Mouse (Mus musculus): Measurements from ENCODE around the gene Slc6a9. TPM values are rescaled to one million over a fixed set of nuclear protein-coding genes. Genes with fewer than 3 reads are reported as not detected.

Gene Slc6a9
- total and polyA plus RNA-seq, 2 experiments = 11.0 to 51.0 TPM

DNA sequence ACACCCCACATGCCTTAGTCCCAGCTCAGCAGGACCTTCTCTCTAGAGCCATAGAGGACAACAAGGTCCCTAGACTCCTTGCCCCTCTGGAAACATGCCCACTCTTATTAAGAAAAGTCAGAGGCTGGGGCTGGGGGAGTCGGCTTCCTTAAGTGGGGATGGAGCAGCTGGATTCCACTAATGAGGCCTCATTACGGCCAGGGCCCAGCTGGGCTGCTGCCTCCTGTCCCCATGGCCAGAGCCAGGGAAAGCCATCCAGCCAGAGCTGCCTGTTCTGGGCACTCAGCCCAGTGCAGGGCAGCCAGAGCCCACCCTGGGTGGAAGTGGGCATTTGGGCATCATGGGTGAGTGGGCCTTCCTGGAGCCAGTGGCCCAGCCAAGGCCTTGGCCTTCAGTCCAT, 12.7 kb downstream of the Slc6a9 start:
- 92% methylated on average over 2 of the region's 2 CpGs for WGBS
- H3K27me3 ChIP-seq (ENCODE audit: control insufficient read depth, insufficient read depth, low read length) = no peaks in the 10 kb centered on the region
- no peaks in the 10 kb centered on the region for H3K79me2 ChIP-seq (ENCODE audit: control insufficient read depth, insufficient read depth, low read length)
- H3K36me3 ChIP-seq (ENCODE audit: control insufficient read depth, insufficient read depth, low read length) = peaks cover 3% of the 10 kb centered on the region
- no peak overlapping the region for H3K4me3 ChIP-seq (ENCODE audit: insufficient read depth, low read depth, low read length)
- no peak for DNase-seq (ENCODE audit: extremely low read depth, low read depth, low spot score)
- TF ChIP-seq POLR2A (IDR thresholded peaks at IDR 0.05; ENCODE audit: extremely low read depth, insufficient read depth, low read length) (no peak), CTCF (IDR thresholded peaks at IDR 0.05; ENCODE audit: low read depth, low read length) (no peak)
- no peak overlapping the region for H3K9ac ChIP-seq (ENCODE audit: low read depth, low read length)
- H3K27ac ChIP-seq (replicated peaks; ENCODE audit: insufficient read depth, low read depth, low read length) = no peak overlapping the region
- no peaks in the 10 kb centered on the region for H3K4me1 ChIP-seq (ENCODE audit: control insufficient read depth, insufficient read depth, low read length)

DNA sequence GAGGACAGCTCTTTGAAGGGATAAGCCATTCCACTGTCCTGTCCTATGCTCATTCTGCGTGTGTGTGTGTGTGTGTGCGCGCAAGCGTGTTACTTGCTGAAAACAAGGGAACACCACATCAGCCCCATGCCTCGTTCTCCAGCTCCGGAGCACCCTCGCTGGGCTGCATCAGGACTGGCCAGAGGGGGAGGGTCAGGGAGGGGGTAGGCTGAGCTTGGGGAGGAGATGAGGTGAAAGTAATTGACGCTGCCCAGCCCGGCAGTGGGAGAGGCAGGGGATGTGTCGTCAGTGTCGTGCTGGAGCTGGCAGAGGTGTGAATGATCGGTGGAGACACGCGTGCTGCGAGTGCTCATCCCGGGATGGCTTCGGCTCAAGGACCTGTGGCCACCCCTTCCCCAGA, 14.8 kb downstream of the Slc6a9 start:
- Histone ChIP-seq H3K36me3 (ENCODE audit: control insufficient read depth, insufficient read depth, low read length) (peaks cover 3% of the 10 kb centered on the region), H3K4me1 (ENCODE audit: control insufficient read depth, insufficient read depth, low read length) (no peaks in the 10 kb centered on the region)
- TF ChIP-seq POLR2A (IDR thresholded peaks at IDR 0.05; ENCODE audit: extremely low read depth, insufficient read depth, low read length) (no peak), CTCF (IDR thresholded peaks at IDR 0.05; ENCODE audit: low read depth, low read length) (no peak)

DNA sequence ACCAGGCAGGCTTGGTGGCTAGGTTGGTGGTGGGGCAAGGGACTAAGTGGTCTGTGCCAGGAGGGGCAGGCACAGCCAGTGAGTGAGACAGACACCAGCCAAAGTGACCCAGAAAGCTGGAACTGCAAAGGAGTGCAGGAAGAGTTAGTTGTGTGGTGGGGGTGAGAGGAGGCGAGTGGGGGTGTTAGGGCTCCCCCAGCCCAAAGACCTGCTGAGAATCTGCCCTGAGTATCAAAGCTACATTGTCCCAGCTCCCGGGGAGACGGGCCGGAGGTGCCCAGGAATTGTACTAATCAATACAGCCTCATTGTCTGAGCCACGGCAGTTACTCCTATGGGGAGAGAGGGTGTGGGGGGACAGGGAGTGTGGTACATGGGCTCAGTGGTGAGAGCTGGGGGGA, 15.2 kb downstream of the Slc6a9 start:
- no peaks in the 10 kb centered on the region for H3K27me3 ChIP-seq (ENCODE audit: control insufficient read depth, insufficient read depth, low read length)
- H3K36me3 ChIP-seq (ENCODE audit: control insufficient read depth, insufficient read depth, low read length) = peaks cover 3% of the 10 kb centered on the region
- H3K9ac ChIP-seq (ENCODE audit: low read depth, low read length) = no peak overlapping the region
- no peaks in the 10 kb centered on the region for H3K79me2 ChIP-seq (ENCODE audit: control insufficient read depth, insufficient read depth, low read length)
- TF ChIP-seq CTCF (IDR thresholded peaks at IDR 0.05; ENCODE audit: low read depth, low read length) = no peak
- TF ChIP-seq POLR2A (IDR thresholded peaks at IDR 0.05; ENCODE audit: extremely low read depth, insufficient read depth, low read length) = no peak
- H3K4me3 ChIP-seq (ENCODE audit: insufficient read depth, low read depth, low read length) = no peak overlapping the region
- H3K4me1 ChIP-seq (ENCODE audit: control insufficient read depth, insufficient read depth, low read length) = no peaks in the 10 kb centered on the region
- no peak overlapping the region for H3K27ac ChIP-seq (replicated peaks; ENCODE audit: insufficient read depth, low read depth, low read length)
- no peak for DNase-seq (ENCODE audit: extremely low read depth, low read depth, low spot score)
- 76% methylated on average over 5 of the region's 5 CpGs for WGBS

More for the DNA sequence above, 14.8 kb downstream of the Slc6a9 start:
- H3K27ac ChIP-seq (replicated peaks; ENCODE audit: insufficient read depth, low read depth, low read length) = no peak overlapping the region
- H3K4me3 ChIP-seq (ENCODE audit: insufficient read depth, low read depth, low read length) = no peak overlapping the region
- H3K79me2 ChIP-seq (ENCODE audit: control insufficient read depth, insufficient read depth, low read length) = no peaks in the 10 kb centered on the region
- 86% methylated on average over 17 of the region's 17 CpGs for WGBS
- no peak for DNase-seq (ENCODE audit: extremely low read depth, low read depth, low spot score)
- H3K9ac ChIP-seq (ENCODE audit: low read depth, low read length) = no peak overlapping the region
- H3K27me3 ChIP-seq (ENCODE audit: control insufficient read depth, insufficient read depth, low read length) = no peaks in the 10 kb centered on the region

DNA sequence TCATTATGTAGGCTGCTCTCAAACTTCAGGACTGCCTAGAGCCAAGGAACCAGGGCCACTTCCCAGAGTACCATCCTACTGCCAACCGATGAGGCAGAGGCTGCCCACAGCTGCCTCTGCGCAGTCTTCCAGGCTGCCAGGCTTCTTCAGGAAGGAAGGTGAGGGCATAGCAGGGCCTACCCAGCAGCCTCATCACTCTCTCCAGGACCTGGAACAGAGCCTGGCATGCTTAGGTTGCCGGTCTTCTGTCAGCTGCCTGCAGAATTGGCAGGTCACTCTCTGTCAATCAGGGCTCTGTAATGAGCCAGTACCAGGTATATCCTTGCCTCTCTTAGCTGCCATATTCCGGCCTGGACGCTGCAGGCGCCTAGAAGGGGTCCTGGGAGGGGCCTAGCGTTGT, 15.9 kb downstream of the Slc6a9 start:
- TF ChIP-seq POLR2A (IDR thresholded peaks at IDR 0.05; ENCODE audit: extremely low read depth, insufficient read depth, low read length) (no peak), CTCF (IDR thresholded peaks at IDR 0.05; ENCODE audit: low read depth, low read length) (no peak)
- Histone ChIP-seq H3K9ac (ENCODE audit: low read depth, low read length) (no peak overlapping the region), H3K27ac (replicated peaks; ENCODE audit: insufficient read depth, low read depth, low read length) (no peak overlapping the region), H3K4me3 (ENCODE audit: insufficient read depth, low read depth, low read length) (no peak overlapping the region), H3K27me3 (ENCODE audit: control insufficient read depth, insufficient read depth, low read length) (no peaks in the 10 kb centered on the region), H3K4me1 (ENCODE audit: control insufficient read depth, insufficient read depth, low read length) (no peaks in the 10 kb centered on the region), H3K36me3 (ENCODE audit: control insufficient read depth, insufficient read depth, low read length) (peaks cover 3% of the 10 kb centered on the region), H3K79me2 (ENCODE audit: control insufficient read depth, insufficient read depth, low read length) (no peaks in the 10 kb centered on the region)
- WGBS = 81% methylated on average over 7 of the region's 7 CpGs
- DNase-seq (ENCODE audit: extremely low read depth, low read depth, low spot score) = peak; percentile 37

DNA sequence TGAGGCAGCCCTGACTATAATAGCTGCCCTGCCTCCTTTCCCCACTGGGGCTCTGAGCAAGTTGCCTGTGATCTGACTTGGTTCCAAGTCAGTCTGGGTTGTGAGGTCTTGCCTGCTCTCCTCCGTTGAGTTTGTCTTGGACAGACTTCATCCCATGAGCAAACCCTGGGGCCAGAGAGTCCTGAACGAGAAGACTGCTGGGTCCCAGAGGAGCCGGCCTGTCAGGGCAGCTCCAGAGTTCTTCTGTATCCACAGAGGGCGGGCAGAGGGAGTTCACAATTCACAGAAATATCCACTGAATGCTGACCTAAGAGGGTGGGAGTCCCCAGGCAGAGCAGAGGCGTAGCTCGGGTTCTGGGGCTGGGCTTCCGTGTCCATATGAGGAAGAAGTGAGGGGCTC, 16.6 kb downstream of the Slc6a9 start:
- WGBS = 67% methylated on average over 7 of the region's 7 CpGs
- Histone ChIP-seq H3K9ac (ENCODE audit: low read depth, low read length) (no peak overlapping the region), H3K4me3 (ENCODE audit: insufficient read depth, low read depth, low read length) (no peak overlapping the region), H3K4me1 (ENCODE audit: control insufficient read depth, insufficient read depth, low read length) (no peaks in the 10 kb centered on the region), H3K27ac (replicated peaks; ENCODE audit: insufficient read depth, low read depth, low read length) (no peak overlapping the region), H3K36me3 (ENCODE audit: control insufficient read depth, insufficient read depth, low read length) (peaks cover 3% of the 10 kb centered on the region), H3K27me3 (ENCODE audit: control insufficient read depth, insufficient read depth, low read length) (no peaks in the 10 kb centered on the region), H3K79me2 (ENCODE audit: control insufficient read depth, insufficient read depth, low read length) (no peaks in the 10 kb centered on the region)
- no peak for DNase-seq (ENCODE audit: extremely low read depth, low read depth, low spot score)
- TF ChIP-seq POLR2A (IDR thresholded peaks at IDR 0.05; ENCODE audit: extremely low read depth, insufficient read depth, low read length) (no peak), CTCF (IDR thresholded peaks at IDR 0.05; ENCODE audit: low read depth, low read length) (no peak)

DNA sequence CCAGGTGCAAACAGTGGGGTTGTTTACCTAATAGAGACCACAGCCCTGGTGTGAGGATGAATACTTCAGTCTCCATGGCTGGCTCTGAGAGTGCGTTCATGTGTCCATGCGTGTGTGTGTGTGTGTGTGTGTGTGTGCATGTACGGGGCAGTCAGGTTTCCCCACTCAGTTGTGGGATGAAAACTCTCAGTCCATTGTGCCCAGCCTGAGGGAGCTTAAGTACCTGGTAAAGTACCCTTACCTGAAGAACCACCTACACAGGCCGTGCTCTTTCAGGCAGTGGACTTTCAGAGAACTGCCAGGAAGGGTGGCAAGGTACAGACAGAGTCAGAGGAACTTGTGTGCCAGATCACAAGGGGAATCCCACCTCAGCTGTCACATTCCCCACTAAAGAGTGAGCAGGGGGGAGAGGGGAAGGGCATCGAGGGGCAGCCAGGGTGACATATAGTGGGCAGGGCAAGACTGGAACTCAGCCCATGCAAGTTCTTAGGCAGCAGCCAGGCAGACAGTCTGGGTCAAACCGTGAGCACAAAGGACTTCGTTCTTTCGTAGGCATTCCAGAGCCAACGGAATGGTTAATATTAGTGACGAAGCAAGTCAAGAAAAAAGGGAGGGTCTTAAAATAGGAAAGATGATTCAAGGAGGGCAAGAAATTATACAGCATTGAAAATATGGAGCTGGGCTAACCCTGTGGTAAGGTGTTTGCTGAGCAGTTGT, 18.0 kb downstream of the Slc6a9 start:
- no peaks in the 10 kb centered on the region for H3K4me1 ChIP-seq (ENCODE audit: control insufficient read depth, insufficient read depth, low read length)
- H3K36me3 ChIP-seq (ENCODE audit: control insufficient read depth, insufficient read depth, low read length) = no peaks in the 10 kb centered on the region; the same call in 1 of the 2 replicates
- H3K9ac ChIP-seq (ENCODE audit: low read depth, low read length) = no peak overlapping the region
- no peak for TF ChIP-seq POLR2A (IDR thresholded peaks at IDR 0.05; ENCODE audit: extremely low read depth, insufficient read depth, low read length)
- no peak for TF ChIP-seq CTCF (IDR thresholded peaks at IDR 0.05; ENCODE audit: low read depth, low read length)
- no peaks in the 10 kb centered on the region for H3K27me3 ChIP-seq (ENCODE audit: control insufficient read depth, insufficient read depth, low read length)
- WGBS = 37% methylated on average over 10 of the region's 10 CpGs
- H3K27ac ChIP-seq (replicated peaks; ENCODE audit: insufficient read depth, low read depth, low read length) = no peak overlapping the region
- peak; percentile 49 for DNase-seq (ENCODE audit: extremely low read depth, low read depth, low spot score)
- no peaks in the 10 kb centered on the region for H3K79me2 ChIP-seq (ENCODE audit: control insufficient read depth, insufficient read depth, low read length)
- no peak overlapping the region for H3K4me3 ChIP-seq (ENCODE audit: insufficient read depth, low read depth, low read length)
